Mouse (Mus musculus): ENCODE results near the gene Tle2. TPM values are rescaled to one million over a fixed set of nuclear protein-coding genes. Genes with fewer than 3 reads are reported as not detected.

The Tle2 gene
- polyA plus RNA-seq, 1 experiment: 63.7 TPM

GRCm38 (mm10) chr10:81545161-81545747, 29.1 kb upstream of the Tle2 start, which contains the start of gene Gna11:
Gna11 (minus strand) TSS chr10:81545190.
- TF ChIP-seq POLR2A (IDR thresholded peaks at IDR 0.05; ENCODE audit: low read depth, low read length): no peak
- no peak for TF ChIP-seq CTCF (conservative IDR thresholded peaks at IDR 0.05; ENCODE audit: insufficient read depth, insufficient read length, low read depth, low read length)
- H3K27me3 ChIP-seq (replicated peaks; ENCODE audit: control insufficient read depth, insufficient read depth, low read length): no peaks in the 10 kb centered on the region
- H3K4me3 ChIP-seq (ENCODE audit: insufficient read depth, low read depth, low read length): peak within 1 kb of the TSS; percentile 93
- H3K27ac ChIP-seq (ENCODE audit: insufficient read depth, low read depth, low read length): peak within 1 kb of the TSS; percentile 84
- DNase-seq: peak; percentile 100
- peaks cover 30% of the 10 kb centered on the region for H3K4me1 ChIP-seq (ENCODE audit: control insufficient read depth, insufficient read depth, low read length)
- H3K36me3 ChIP-seq (ENCODE audit: control insufficient read depth, insufficient read depth, low read length): no peaks in the 10 kb centered on the region
- 1% methylated on average over 51 of the region's 59 CpGs for WGBS

DNA sequence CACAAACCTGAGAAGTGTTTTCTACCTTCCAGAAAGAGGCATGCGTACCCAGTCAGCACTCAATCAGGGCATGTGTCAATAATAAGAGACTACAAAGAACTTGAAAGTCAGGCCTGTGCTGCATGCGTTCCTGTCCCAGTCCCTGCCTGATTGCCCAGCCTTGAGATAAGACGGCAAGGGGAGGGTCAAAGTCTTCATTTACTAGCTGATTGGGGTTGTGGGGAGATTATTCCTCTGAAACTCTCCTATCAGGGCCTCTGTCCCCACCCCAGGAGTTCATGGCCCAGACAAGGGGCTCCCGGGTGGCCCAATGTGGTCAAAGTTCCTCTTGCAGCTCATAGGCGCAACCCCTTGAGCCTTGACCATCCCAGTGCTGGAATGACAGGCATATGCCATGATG, 28.0 kb upstream of the Tle2 start:
- Histone ChIP-seq H3K27ac (ENCODE audit: insufficient read depth, low read depth, low read length) (no peak overlapping the region), H3K36me3 (ENCODE audit: control insufficient read depth, insufficient read depth, low read length) (no peaks in the 10 kb centered on the region), H3K27me3 (replicated peaks; ENCODE audit: control insufficient read depth, insufficient read depth, low read length) (no peaks in the 10 kb centered on the region), H3K4me1 (ENCODE audit: control insufficient read depth, insufficient read depth, low read length) (peaks cover 27% of the 10 kb centered on the region), H3K4me3 (ENCODE audit: insufficient read depth, low read depth, low read length) (no peak overlapping the region)
- DNase-seq: no peak
- TF ChIP-seq CTCF (conservative IDR thresholded peaks at IDR 0.05; ENCODE audit: insufficient read depth, insufficient read length, low read depth, low read length): no peak
- no peak for TF ChIP-seq POLR2A (IDR thresholded peaks at IDR 0.05; ENCODE audit: low read depth, low read length)
- 85% methylated on average over 5 of the region's 5 CpGs for WGBS

- TF ChIP-seq POLR2A (IDR thresholded peaks at IDR 0.05; ENCODE audit: low read depth, low read length): no peak
- 96% methylated on average over 13 of the region's 13 CpGs for WGBS
- peaks cover 22% of the 10 kb centered on the region for H3K4me1 ChIP-seq (ENCODE audit: control insufficient read depth, insufficient read depth, low read length)
- no peak overlapping the region for H3K4me3 ChIP-seq (ENCODE audit: insufficient read depth, low read depth, low read length)
- DNase-seq: no peak
- no peak overlapping the region for H3K27ac ChIP-seq (ENCODE audit: insufficient read depth, low read depth, low read length)
- H3K27me3 ChIP-seq (replicated peaks; ENCODE audit: control insufficient read depth, insufficient read depth, low read length): no peaks in the 10 kb centered on the region
- no peaks in the 10 kb centered on the region for H3K36me3 ChIP-seq (ENCODE audit: control insufficient read depth, insufficient read depth, low read length)
Measured at GRCm38 (mm10) chr10:81546788-81547571, 27.4 kb upstream of the Tle2 start.

- Histone ChIP-seq H3K4me1 (ENCODE audit: control insufficient read depth, insufficient read depth, low read length) (peaks cover 3% of the 10 kb centered on the region), H3K27ac (ENCODE audit: insufficient read depth, low read depth, low read length) (no peak overlapping the region), H3K4me3 (ENCODE audit: insufficient read depth, low read depth, low read length) (no peak overlapping the region), H3K36me3 (ENCODE audit: control insufficient read depth, insufficient read depth, low read length) (no peaks in the 10 kb centered on the region), H3K27me3 (replicated peaks; ENCODE audit: control insufficient read depth, insufficient read depth, low read length) (no peaks in the 10 kb centered on the region)
- whole genome bisulfite sequencing: 66% methylated on average over 5 of the region's 5 CpGs
- no peak for TF ChIP-seq CTCF (conservative IDR thresholded peaks at IDR 0.05; ENCODE audit: insufficient read depth, insufficient read length, low read depth, low read length)
- TF ChIP-seq POLR2A (IDR thresholded peaks at IDR 0.05; ENCODE audit: low read depth, low read length): no peak
- DNase-seq: no peak
Measured at GRCm38 (mm10) chr10:81548944-81549343, 25.4 kb upstream of the Tle2 start.

- no peaks in the 10 kb centered on the region; the same call in 1 of the 2 replicates for H3K4me1 ChIP-seq (ENCODE audit: control insufficient read depth, insufficient read depth, low read length)
- no peaks in the 10 kb centered on the region for H3K27me3 ChIP-seq (replicated peaks; ENCODE audit: control insufficient read depth, insufficient read depth, low read length)
- H3K27ac ChIP-seq (ENCODE audit: insufficient read depth, low read depth, low read length): no peak overlapping the region
- DNase-seq: peak; percentile 78
- H3K4me3 ChIP-seq (ENCODE audit: insufficient read depth, low read depth, low read length): no peak overlapping the region
- no peak for TF ChIP-seq POLR2A (IDR thresholded peaks at IDR 0.05; ENCODE audit: low read depth, low read length)
- TF ChIP-seq CTCF (conservative IDR thresholded peaks at IDR 0.05; ENCODE audit: insufficient read depth, insufficient read length, low read depth, low read length): peak; percentile 85
- H3K36me3 ChIP-seq (ENCODE audit: control insufficient read depth, insufficient read depth, low read length): no peaks in the 10 kb centered on the region
- WGBS: 13% methylated on average over 7 of the region's 7 CpGs
Measured at GRCm38 (mm10) chr10:81550257-81550656, 24.1 kb upstream of the Tle2 start.

DNA sequence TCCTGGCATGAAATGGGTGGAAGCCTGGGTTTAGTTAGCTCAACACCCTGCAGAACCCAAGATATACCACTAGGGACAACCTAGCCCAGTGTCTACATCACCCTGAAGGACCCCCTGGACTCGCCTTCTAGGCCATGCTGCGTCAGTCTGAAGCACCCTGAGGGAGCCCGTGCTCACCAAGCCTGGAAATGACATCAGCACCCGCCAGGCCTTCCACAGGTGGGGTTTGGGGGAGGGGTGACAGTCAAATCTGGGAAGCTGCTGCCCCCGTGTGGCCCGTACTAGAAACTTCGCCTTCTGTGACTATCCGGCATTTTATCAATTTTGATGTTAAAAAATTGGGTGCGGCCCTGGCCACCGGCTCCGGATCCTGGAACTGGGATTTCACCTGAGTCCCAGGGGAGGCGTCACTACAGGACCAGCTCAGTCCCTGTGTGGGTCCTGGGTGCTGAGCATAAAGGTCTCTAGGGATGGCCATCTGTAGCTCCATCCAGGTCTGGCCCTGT, 22.7 kb upstream of the Tle2 start:
- Histone ChIP-seq H3K36me3 (ENCODE audit: control insufficient read depth, insufficient read depth, low read length) (no peaks in the 10 kb centered on the region), H3K4me1 (ENCODE audit: control insufficient read depth, insufficient read depth, low read length) (no peaks in the 10 kb centered on the region; the same call in 1 of the 2 replicates), H3K27ac (ENCODE audit: insufficient read depth, low read depth, low read length) (no peak overlapping the region), H3K4me3 (ENCODE audit: insufficient read depth, low read depth, low read length) (no peak overlapping the region), H3K27me3 (replicated peaks; ENCODE audit: control insufficient read depth, insufficient read depth, low read length) (no peaks in the 10 kb centered on the region)
- DNase-seq: peak; percentile 96
- WGBS: under 1% methylated on average over 12 of the region's 12 CpGs
- TF ChIP-seq POLR2A (IDR thresholded peaks at IDR 0.05; ENCODE audit: low read depth, low read length) (no peak), CTCF (conservative IDR thresholded peaks at IDR 0.05; ENCODE audit: insufficient read depth, insufficient read length, low read depth, low read length) (peak; percentile 69)

DNA sequence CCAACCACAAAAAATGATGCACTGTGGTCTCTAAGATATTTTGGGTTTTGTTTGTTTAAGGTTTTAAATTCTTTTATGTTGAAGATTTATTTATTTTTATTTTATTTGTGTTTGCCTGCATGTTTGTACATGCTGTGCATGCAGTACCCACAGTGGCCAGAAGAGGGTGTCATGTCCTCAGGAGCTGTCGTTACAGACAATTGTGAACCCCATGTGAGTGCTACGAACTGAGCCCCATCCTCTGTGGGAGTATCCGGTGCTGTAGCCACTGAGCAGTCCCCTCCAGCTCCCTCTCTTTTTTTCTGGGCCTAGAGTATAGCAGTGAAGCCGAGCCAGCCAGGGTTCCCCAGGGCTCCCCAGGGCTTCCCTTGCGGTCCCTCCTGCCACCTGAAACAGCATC, 21.1 kb upstream of the Tle2 start:
- no peaks in the 10 kb centered on the region; the same call in 1 of the 2 replicates for H3K4me1 ChIP-seq (ENCODE audit: control insufficient read depth, insufficient read depth, low read length)
- no peak for TF ChIP-seq POLR2A (IDR thresholded peaks at IDR 0.05; ENCODE audit: low read depth, low read length)
- peak; percentile 55 for TF ChIP-seq CTCF (conservative IDR thresholded peaks at IDR 0.05; ENCODE audit: insufficient read depth, insufficient read length, low read depth, low read length)
- H3K27ac ChIP-seq (ENCODE audit: insufficient read depth, low read depth, low read length): no peak overlapping the region
- H3K27me3 ChIP-seq (replicated peaks; ENCODE audit: control insufficient read depth, insufficient read depth, low read length): no peaks in the 10 kb centered on the region
- DNase-seq: no peak
- no peaks in the 10 kb centered on the region for H3K36me3 ChIP-seq (ENCODE audit: control insufficient read depth, insufficient read depth, low read length)
- WGBS: 93% methylated on average over 5 of the region's 5 CpGs
- H3K4me3 ChIP-seq (ENCODE audit: insufficient read depth, low read depth, low read length): no peak overlapping the region
